Mouse (Mus musculus) fat pad, adult 2 months (tissue): ENCODE measurements around the gene Ptk6.

Source experiments
- DNase-seq: peaks from one replicate; pipeline ENCODE4 v3.0.0-alpha.2; 2011; ENCODE audit warnings: low read depth, low spot score; ENCODE audit errors: extremely low read depth

Gene Ptk6

DNA sequence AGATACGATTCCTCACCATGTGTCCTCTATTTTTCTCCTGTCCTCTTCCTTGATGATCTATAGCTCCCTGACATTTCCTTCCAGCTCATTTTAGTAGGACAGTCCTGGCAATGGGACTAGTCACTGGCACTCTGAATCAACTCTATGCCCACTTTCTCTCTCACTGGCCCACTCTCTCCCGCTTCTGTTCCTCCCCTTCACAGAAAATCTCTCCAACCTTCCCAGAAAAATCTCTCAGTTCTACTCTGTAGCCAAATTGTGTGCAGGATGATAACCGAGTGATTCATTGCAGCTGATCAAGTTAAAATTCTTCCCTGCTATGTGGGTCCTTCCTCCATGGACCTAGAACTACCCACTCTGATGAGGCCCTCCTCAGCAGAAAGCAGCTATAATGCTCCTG is 27.9 kb downstream of the Ptk6 start:
- no peak for DNase-seq

- DNase-seq, result no peak
Observed at GRCm38 (mm10) chr2:181166469-181166868, 36.1 kb downstream of the Ptk6 start.

DNA sequence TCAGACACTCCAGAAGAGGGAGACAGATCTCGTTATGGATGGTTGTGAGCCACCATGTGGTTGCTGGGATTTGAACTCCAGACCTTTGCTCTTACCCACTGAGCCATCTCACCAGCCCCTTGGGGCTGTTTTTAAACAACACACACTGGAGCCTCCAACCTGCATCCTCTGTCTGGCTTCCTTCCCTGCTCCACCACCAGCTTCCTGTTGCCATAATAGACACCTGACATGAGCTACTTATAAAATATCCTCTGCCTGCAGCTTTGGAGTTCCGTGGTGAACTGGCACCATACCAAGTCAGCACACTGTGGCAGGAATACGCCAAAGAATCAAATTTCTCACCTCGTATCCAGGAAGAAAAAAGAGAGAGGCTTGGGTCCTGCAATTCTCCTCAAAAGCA is 41.8 kb downstream of the Ptk6 start:
- DNase-seq, result no peak

- no peak for DNase-seq
Observed at GRCm38 (mm10) chr2:181159771-181160170, 42.8 kb downstream of the Ptk6 start.

- DNase-seq, result no peak
Observed at GRCm38 (mm10) chr2:181159091-181159514, 43.5 kb downstream of the Ptk6 start.

DNA sequence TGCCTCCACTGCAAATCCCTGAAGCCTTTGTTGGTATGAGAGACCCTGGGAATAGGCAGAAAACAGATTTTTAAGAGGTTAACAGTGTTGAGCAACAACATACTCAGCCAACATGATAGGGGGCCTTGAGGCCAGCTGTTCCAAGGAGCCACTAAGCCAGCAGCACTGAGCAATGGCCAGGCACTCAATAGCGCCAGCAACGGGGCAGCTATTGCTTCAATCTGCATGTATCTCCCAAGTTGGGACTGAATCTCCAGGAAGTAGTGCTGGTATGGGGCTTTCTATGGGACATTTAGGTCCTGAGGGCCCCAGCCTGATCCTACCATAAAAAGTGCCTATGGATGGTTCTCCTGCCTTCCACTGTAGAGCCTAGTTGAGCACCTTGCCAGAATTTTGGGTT is 44.1 kb downstream of the Ptk6 start:
- DNase-seq, result no peak

DNA sequence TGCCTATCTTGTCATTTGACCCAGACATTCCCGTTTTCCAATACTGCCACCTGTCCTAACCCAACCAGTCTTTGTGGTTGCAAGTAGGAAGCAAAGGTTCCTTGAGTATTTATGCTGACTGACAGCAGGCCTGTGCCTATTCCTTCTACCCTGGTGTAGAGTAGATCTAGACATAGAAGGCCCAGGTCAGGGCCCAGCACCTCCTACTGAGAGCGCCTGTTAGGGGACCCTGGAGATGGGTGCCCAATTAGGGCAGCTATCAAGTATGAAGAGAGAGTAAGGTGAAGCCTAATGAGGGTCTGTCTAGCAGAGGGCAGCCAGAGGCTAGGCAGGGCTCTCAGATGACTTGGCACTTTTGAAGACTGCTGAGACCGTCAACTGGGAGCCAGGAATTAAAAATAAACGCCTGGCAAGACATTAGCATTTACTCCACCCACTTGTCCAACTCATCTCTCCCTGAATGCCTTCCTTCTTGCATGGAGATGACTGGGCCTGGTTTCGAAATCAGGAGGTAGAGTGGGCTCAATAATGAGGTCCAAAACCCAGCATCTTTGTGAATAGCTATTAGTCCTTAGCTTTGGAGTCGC is 44.8 kb downstream of the Ptk6 start:
- no peak for DNase-seq

DNA sequence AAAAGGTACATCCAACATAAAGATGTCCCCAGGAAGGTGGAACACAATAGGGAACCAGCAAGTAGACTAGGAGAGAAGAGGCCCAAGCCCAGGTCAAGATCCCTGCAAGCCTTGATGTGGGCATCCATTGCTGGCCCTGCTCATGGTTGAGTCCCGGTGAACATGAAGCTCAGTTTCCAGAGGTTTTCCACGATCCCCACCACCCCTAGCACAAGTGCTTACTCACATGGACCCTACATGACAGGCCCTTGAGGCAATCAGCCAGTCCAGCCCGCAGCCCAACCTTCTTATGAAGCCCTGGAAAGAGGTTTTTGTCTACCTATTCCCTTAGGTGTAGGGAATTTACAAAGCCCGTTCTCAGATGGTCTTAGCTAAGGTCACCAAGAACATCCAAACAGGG is 45.4 kb downstream of the Ptk6 start:
- DNase-seq, result no peak

- DNase-seq, result no peak
Observed at GRCm38 (mm10) chr2:181156248-181157121, 46.1 kb downstream of the Ptk6 start, which contains the start of gene Eef1a2. TSS of gene Eef1a2 (minus strand) at chr2:181157014.

DNA sequence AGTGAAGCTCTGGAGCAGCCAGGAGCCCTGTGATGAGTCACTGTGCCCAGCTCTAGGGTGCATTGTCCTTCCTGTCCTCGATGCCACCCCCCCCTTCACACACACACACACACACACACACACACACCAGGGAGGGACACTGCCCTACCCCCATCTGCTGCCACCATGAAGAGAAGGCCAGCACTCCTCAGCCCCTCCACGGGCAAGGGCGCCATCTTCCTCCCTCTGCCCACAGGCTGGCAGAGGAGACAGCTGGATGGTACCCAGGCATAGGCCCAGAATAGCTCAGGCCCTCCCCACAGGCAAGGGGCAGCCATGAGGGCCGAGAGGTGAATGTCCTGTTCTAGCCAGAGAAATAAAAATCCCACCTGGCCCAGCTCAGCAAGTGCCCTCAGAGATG is 46.8 kb downstream of the Ptk6 start:
- DNase-seq, result no peak

- DNase-seq, result no peak
Observed at GRCm38 (mm10) chr2:181154831-181155415, 47.7 kb downstream of the Ptk6 start.

DNA sequence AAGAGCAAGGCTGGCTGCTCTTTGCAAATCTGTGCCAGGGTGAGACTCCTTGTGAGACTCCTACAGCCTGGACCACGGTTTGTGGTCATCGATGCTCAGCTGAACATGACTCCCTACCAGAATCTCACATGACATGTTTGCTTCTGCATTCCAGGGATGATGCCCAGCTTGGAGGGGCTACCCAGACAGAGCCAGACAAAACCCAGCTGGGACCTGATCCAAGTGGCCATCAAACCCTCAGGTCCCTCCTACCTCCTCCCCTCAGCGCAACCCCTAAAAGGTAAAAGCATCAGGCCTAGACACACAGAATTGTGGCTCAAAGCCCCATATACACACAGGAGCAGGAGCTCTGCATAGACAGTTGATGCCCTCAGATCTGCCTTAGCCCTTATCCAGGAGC is 48.2 kb downstream of the Ptk6 start:
- DNase-seq, result no peak

GRCm38 (mm10) chr2:181153837-181154236 is 48.8 kb downstream of the Ptk6 start:
- no peak for DNase-seq

- DNase-seq, result no peak
Observed at GRCm38 (mm10) chr2:181153131-181153530, 49.5 kb downstream of the Ptk6 start.

GRCm38 (mm10) chr2:181152701-181153100 is 49.9 kb downstream of the Ptk6 start:
- DNase-seq, result no peak

- DNase-seq, result no peak
Observed at GRCm38 (mm10) chr2:181150281-181150680, 52.3 kb downstream of the Ptk6 start.

DNA sequence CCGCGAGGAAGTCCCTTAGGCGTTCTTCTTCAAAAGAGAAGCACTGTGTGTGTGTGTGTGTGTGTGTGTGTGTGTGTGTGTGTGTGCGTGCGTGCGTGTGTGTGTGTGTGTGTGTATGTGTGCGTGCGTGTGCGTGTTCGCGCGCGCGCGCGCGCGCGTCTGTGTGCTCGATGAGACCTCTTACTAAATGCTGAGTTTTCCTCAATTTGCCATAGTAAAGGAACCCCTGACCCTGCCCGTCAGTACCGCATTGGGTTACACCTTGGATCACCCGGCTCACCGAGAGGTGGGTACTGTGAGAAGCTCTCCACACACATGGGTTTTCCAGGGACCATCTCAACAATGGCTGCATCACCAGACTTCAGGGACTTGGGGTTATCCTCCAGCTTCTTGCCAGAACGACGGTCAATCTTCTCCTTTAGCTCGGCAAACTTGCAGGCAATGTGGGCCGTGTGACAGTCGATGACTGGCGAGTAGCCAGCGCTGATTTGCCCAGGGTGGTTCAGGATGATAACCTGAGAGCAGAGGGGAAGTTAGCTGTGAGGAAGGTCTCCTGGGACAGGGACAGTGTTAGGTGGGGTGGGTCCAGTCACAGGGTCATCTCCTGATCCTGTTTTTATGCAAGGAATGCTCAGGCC is 54.2 kb downstream of the Ptk6 start:
- no peak for DNase-seq

GRCm38 (mm10) chr2:181147546-181148317 is 54.9 kb downstream of the Ptk6 start:
- no peak for DNase-seq

GRCm38 (mm10) chr2:181146976-181147545 is 55.5 kb downstream of the Ptk6 start:
- no peak for DNase-seq

- no peak for DNase-seq
Observed at GRCm38 (mm10) chr2:181144675-181145074, 57.9 kb downstream of the Ptk6 start.
